Mouse (Mus musculus): ENCODE results near the gene Ak6. TPM values are rescaled to one million over a fixed set of nuclear protein-coding genes. Genes with fewer than 3 reads are reported as not detected.

Ak6 gene
- total and polyA plus RNA-seq, 3 experiments = 179 to 476 (median 238) TPM

DNA sequence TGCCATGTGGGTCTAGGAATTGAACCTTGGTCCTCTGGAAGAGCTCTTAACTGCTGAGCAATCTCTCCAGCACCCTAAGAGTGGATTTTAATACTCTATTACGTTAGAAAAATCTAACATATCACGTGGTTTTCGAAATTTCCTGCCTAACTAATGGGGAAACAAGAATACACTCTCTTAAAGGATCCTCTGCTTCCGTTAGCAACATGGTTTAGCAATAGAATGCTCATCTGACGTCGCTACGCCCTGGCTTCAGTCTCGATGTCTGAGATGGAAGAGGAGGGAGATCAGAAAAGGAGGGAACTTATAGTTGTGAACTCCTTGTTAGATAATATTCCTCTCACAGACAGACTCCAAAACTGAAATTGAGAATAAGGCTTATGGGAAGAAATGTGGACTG is 2.6 kb upstream of the Ak6 start:
- in situ Hi-C loops (cut with MboI; ENCODE audit: low pct_ligation_motif_present, low pct_unique_long_range_greater_than_20kb, low sequenced_read_pairs) (no loop called here), dilution Hi-C loops (cut with MboI; ENCODE audit: extremely low pct_ligation_motif_present, extremely low pct_unique_long_range_greater_than_20kb, low sequenced_read_pairs) (no loop called here)
- Histone ChIP-seq H3K27me3 (replicated peaks) (no peaks in the 10 kb centered on the region), H3K9me3 (replicated peaks; ENCODE audit: low read length) (no peaks in the 10 kb centered on the region), H3K9ac (ENCODE audit: insufficient read depth, low read depth) (no peak overlapping the region), H3K4me2 (ENCODE audit: insufficient read depth, low read depth, poor library complexity, severe bottlenecking) (no peak overlapping the region), H3K4me1 (ENCODE audit: control insufficient read depth in 1 of 2, insufficient read depth in 2 of 2) (peaks cover 0 to 34% of the 10 kb centered on the region in 2 experiments; a peak in 2 of 4 replicates), H3K4me3 (replicated peaks in 1 of 3; ENCODE audit: low read depth in 2 of 3, low read length in 2 of 3, poor library complexity in 1 of 3) (no peak overlapping the region), H3K79me2 (replicated peaks; ENCODE audit: control insufficient read depth, extremely low read depth, insufficient read depth, poor library complexity, severe bottlenecking) (peaks cover 23% of the 10 kb centered on the region), H3K27ac (ENCODE audit: insufficient read depth, low read depth) (no peak overlapping the region), H3K36me3 (replicated peaks in 1 of 2; ENCODE audit: control insufficient read depth in 1 of 2, insufficient read depth in 1 of 2, low read length in 1 of 2) (peaks cover 26 to 45% of the 10 kb centered on the region in 2 experiments)
- DNase-seq (ENCODE audit: extremely low read depth) = no peak
- TF ChIP-seq RAD21 (IDR thresholded peaks at IDR 0.05; ENCODE audit: low read depth, low read length) (no peak), ELF1 (IDR thresholded peaks at IDR 0.05; ENCODE audit: low read depth, low read length) (no peak), ZKSCAN1 (IDR thresholded peaks at IDR 0.05; ENCODE audit: borderline replicate concordance, low read depth, low read length) (no peak), NRF1 (IDR thresholded peaks at IDR 0.05; ENCODE audit: low read depth, low read length) (no peak), BHLHE40 (IDR thresholded peaks at IDR 0.05; ENCODE audit: low read depth, low read length) (no peak), POLR2AphosphoS2 (IDR thresholded peaks at IDR 0.05; ENCODE audit: low read depth, low read length) (no peak)

DNA sequence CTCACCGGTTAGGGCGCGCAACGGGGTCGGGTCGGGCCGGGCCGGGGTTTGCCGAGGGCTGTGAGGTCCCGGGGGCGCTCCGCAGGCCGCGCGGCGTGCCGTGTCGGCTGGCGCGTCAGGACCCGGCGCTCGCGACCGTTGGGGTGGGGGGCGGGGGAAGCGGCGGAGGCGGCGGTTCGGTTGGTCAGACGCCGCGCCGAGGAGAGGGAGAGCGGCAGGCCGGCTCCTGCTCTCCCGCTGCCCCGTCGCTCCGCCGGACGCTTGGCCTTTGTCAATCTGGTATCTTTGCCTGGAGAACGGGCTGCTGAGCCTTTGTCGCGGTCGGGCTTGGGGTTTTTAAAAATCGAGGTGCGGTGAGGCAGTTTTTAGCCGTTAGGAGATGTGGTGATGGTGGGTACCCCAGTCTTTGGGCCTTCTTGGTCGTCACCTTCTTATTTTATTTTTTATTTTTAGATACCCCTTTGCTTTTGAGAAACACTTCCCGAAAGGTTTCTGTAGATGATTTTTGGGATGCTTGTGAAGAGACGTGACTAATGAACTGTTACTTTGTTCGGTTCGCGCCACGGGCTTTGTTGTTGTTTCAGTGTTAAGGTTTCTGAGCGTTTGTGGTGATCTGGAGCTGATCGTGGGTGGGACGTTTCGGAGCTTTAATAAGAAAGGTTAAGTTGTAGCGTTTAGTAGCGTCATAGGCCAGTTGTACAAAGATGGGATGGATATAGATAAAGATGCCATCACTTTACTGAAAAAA is 834 bp downstream of the Ak6 start, which contains the start of gene Taf9:
Gene Taf9 (plus strand): TSS at position 141 of the 748 bp plus-strand sequence.
- Histone ChIP-seq H3K36me3 (replicated peaks in 1 of 2; ENCODE audit: control insufficient read depth in 1 of 2, insufficient read depth in 1 of 2, low read length in 1 of 2) (peaks cover 13 to 33% of the 10 kb centered on the region in 2 experiments), H3K9ac (ENCODE audit: insufficient read depth, low read depth) (peak within 1 kb of the TSS; percentile 66), H3K27ac (ENCODE audit: insufficient read depth, low read depth) (peak within 1 kb of the TSS; percentile 72), H3K9me3 (replicated peaks; ENCODE audit: low read length) (no peaks in the 10 kb centered on the region), H3K4me1 (ENCODE audit: control insufficient read depth in 1 of 2, insufficient read depth in 2 of 2) (peaks cover 5 to 21% of the 10 kb centered on the region in 2 experiments; a peak in 3 of 4 replicates), H3K4me3 (replicated peaks in 1 of 3; ENCODE audit: low read depth in 2 of 3, low read length in 2 of 3, poor library complexity in 1 of 3) (peak within 1 kb of the TSS; percentile 88 to 92 (median 92)), H3K4me2 (ENCODE audit: insufficient read depth, low read depth, poor library complexity, severe bottlenecking) (peak within 1 kb of the TSS; percentile 85), H3K27me3 (replicated peaks) (no peaks in the 10 kb centered on the region), H3K79me2 (replicated peaks; ENCODE audit: control insufficient read depth, extremely low read depth, insufficient read depth, poor library complexity, severe bottlenecking) (peaks cover 42% of the 10 kb centered on the region)
- peak; percentile 41; the same call in 1 of the 2 replicates for TF ChIP-seq SIN3A (IDR thresholded peaks at IDR 0.05; ENCODE audit: low read length)
- TF ChIP-seq JUND (conservative IDR thresholded peaks at IDR 0.05; ENCODE audit: low read depth, low read length) = no peak
- no peak for TF ChIP-seq CHD2 (IDR thresholded peaks at IDR 0.05; ENCODE audit: low read length)
- TF ChIP-seq UBTF (IDR thresholded peaks at IDR 0.05; ENCODE audit: low read depth, low read length) = no peak
- TF ChIP-seq BHLHE40 (IDR thresholded peaks at IDR 0.05; ENCODE audit: low read depth, low read length) = no peak
- TF ChIP-seq CHD1 (IDR thresholded peaks at IDR 0.05; ENCODE audit: low read depth, low read length) = peak; percentile 54; the same call in 1 of the 2 replicates
- TF ChIP-seq JUN (IDR thresholded peaks at IDR 0.05; ENCODE audit: insufficient read depth, low read depth, low read length) = no peak
- dilution Hi-C loops (cut with MboI; ENCODE audit: extremely low pct_ligation_motif_present, extremely low pct_unique_long_range_greater_than_20kb, low sequenced_read_pairs) = no loop called here
- peak; percentile 14 for DNase-seq (ENCODE audit: extremely low read depth)
- in situ Hi-C loops (cut with MboI; ENCODE audit: low pct_ligation_motif_present, low pct_unique_long_range_greater_than_20kb, low sequenced_read_pairs) = no loop called here
